Mouse (Mus musculus) gastrocnemius, postnatal 25 days (tissue): ENCODE data around the gene Sptan1. TPM values are rescaled to one million over a fixed set of nuclear protein-coding genes. Genes with fewer than 3 reads are reported as not detected.

ENCODE experiments used
- microRNA-seq, 2 experiments: library from miRNA; unstranded; fragments of <30 nt; microRNA quantifications; one replicate each; pipeline ENCODE4 v1.2.0; 2021; ENCODE audit warnings: borderline replicate concordance in 2 of 2
- total RNA-seq, 2 experiments: library from RNA; stranded (reverse); gene quantifications; 1 replicate in 1 of 2; 2 replicates in 1 of 2; pipeline ENCODE4 v1.2.3; 2021

The Sptan1 gene
- total RNA-seq, 2 experiments from 2014 or later: 56.9 to 64.4 TPM

Small RNA genes within 50 kb of the gene (microRNA-seq; reads per million reads assigned to microRNA genes)
- gene Mir6997: 0 reads per million in 2 experiments

Other genes starting within 250 kb of the Sptan1 start
- not detected for gene Gm13420, start 213.9 kb upstream of the Sptan1 start, total RNA-seq
- gene Gm13547, start 206.2 kb upstream of the Sptan1 start, total RNA-seq: not detected
- gene Coq4, start 178.1 kb upstream of the Sptan1 start, total RNA-seq: 1 to 10 TPM; 7.4 to 8.3 TPM
- 10 to 100 TPM; 24.8 to 24.9 TPM for gene Trub2, start 177.1 kb upstream of the Sptan1 start, total RNA-seq
- 10 to 100 TPM in 1 of 2 experiments, 1 to 10 TPM in 1; 8.2 to 10.7 TPM for gene Slc27a4, start 162.9 kb upstream of the Sptan1 start, total RNA-seq
- 10 to 100 TPM; 20.9 to 26.0 TPM for gene Urm1, start 145.5 kb upstream of the Sptan1 start, total RNA-seq
- 10 to 100 TPM in 1 of 2 experiments, 1 to 10 TPM in 1; 8.5 to 10.6 TPM for gene Cercam, start 96.4 kb upstream of the Sptan1 start, total RNA-seq
- 10 to 100 TPM; 10.3 to 14.7 TPM for gene Odf2, start 76.3 kb upstream of the Sptan1 start, total RNA-seq
- 10 to 100 TPM; 19.7 to 21.3 TPM for gene Gle1, start 30.1 kb upstream of the Sptan1 start, total RNA-seq
- 1 to 10 TPM; 3.3 to 3.4 TPM for gene Wdr34, start 83.3 kb downstream of the Sptan1 start, total RNA-seq
- gene Set, start 91.8 kb downstream of the Sptan1 start, total RNA-seq: 10 to 100 TPM; 75.4 to 85.1 TPM
- gene Pkn3, start 112.1 kb downstream of the Sptan1 start, total RNA-seq: 1 to 10 TPM; 3.8 to 5.4 TPM
- 1 to 10 TPM; 2.4 to 3.1 TPM for gene Zdhhc12, start 128.1 kb downstream of the Sptan1 start, total RNA-seq
- 10 to 100 TPM; 20.1 to 20.3 TPM for gene Zer1, start 159.0 kb downstream of the Sptan1 start, total RNA-seq
- 10 to 100 TPM; 12.2 to 13.5 TPM for gene Tbc1d13, start 168.2 kb downstream of the Sptan1 start, total RNA-seq
- 10 to 100 TPM; 56.2 to 62.1 TPM for gene Endog, start 205.9 kb downstream of the Sptan1 start, total RNA-seq
- 1 to 10 TPM; 4.3 to 4.8 TPM for gene Spout1, start 212.9 kb downstream of the Sptan1 start, total RNA-seq
- 10 to 100 TPM; 22.9 to 24.6 TPM for gene Kyat1, start 240.3 kb downstream of the Sptan1 start, total RNA-seq